Mouse (Mus musculus) forebrain, embryonic 10.5 days (tissue): ENCODE data around the gene 1700003F12Rik. TPM values are rescaled to one million over a fixed set of nuclear protein-coding genes. Genes with fewer than 3 reads are reported as not detected.

Experiments used
- DNase-seq: peaks from one replicate; pipeline ENCODE4 v3.0.0-alpha.2; 2017; ENCODE audit warnings: low spot score; ENCODE audit errors: extremely low spot score
- H3K27ac ChIP-seq: fragments of 300-500 bp; sonication (generic); 2 replicates; pipeline ENCODE4 v1.5.1; 2016; ENCODE audit warnings: mild to moderate bottlenecking
- H3K27me3 ChIP-seq: fragments of 300-500 bp; sonication (generic); 2 replicates; pipeline ENCODE4 v1.6.1; 2016; ENCODE audit warnings: mild to moderate bottlenecking; ENCODE audit not compliant: poor library complexity, severe bottlenecking
- H3K36me3 ChIP-seq: fragments of 300-500 bp; sonication (generic); replicated peaks from 2 replicates; pipeline ENCODE4 v1.6.1; 2016; ENCODE audit warnings: mild to moderate bottlenecking, moderate library complexity
- H3K4me1 ChIP-seq: fragments of 300-500 bp; sonication (generic); 2 replicates; pipeline ENCODE4 v1.6.1; 2016
- H3K4me3 ChIP-seq: fragments of 300-500 bp; sonication (generic); 2 replicates; pipeline ENCODE4 v1.5.1; 2016; ENCODE audit warnings: mild to moderate bottlenecking, moderate library complexity
- H3K9me3 ChIP-seq: fragments of 300-500 bp; sonication (generic); 2 replicates; pipeline ENCODE4 v1.6.1; 2016; ENCODE audit warnings: mild to moderate bottlenecking, moderate library complexity
- WGBS: fragments of 180-500 bp; shearing (Covaris S2); methylation state at CpG from one replicate; pipeline ENCODE4 v1.1.7; 2016; 5-methylcytosine and 5-hydroxymethylcytosine counted together
- polyA plus RNA-seq: library from polyadenylated mRNA; unstranded; fragments of >200 nt; fragmentation: Nextera tagmentation; extraction: Ambion mirVana; gene quantifications from 2 replicates; pipeline ENCODE4 v1.2.1, GENCODE M21; 2016

Gene 1700003F12Rik
- polyA plus RNA-seq, 1 experiment from 2014 or later: 4.2 TPM

DNA sequence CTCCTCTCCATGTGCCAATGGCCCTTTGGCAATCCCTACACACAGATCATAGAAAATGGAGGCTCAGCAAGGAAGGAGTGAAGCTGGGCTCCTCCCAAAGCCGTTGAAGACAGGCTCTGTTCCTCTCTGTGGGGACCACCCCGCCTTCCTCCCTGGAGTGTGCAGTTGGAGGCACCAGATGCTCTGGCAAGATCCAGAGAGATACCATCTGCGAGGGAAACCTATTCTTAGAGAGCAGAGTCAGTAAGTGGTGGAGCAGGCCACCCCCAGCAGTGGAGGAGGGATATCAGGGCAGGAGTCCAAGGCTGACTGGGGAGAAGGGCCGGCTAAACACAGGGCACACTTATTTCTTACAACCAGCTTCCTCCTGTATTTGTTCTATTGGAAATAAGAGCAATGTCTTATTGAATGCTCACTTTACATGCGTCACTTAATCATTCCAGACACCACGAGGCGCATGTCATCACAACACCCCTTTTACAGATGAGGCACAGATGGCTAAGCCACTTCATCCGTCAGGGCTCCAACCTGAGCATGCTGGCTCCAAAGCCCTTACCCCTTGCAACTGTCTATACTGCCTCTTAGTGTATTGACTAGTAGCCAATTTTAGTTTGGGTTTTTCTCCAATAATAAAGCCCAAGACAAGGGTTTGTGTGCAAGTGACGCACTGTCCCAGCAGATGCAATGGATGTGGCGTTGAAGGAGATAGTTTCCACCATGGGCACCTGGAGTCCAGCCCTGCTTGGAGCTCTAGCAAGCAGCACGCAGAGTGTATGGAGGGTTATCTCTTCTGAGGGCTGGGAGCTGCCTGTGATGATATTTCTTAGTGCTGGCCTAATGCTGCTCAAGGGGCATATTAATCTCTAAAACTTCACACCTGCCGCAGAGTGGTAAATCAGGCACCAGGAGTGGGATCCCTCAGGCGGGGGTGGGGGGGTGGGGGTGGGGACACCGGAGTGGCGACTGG lies 37.3 kb downstream of the 1700003F12Rik start:
- Histone ChIP-seq H3K9me3 (no peaks in the 10 kb centered on the region), H3K4me3 (no peak overlapping the region), H3K27me3 (no peaks in the 10 kb centered on the region), H3K27ac (peak overlapping the region; percentile 40; the same call in 1 of the 2 replicates), H3K4me1 (peaks cover 15% of the 10 kb centered on the region; the same call in 1 of the 2 replicates), H3K36me3 (no peaks in the 10 kb centered on the region; the same call in 1 of the 2 replicates)
- WGBS: 80% methylated on average over 15 of the region's 15 CpGs
- DNase-seq: no peak

DNA sequence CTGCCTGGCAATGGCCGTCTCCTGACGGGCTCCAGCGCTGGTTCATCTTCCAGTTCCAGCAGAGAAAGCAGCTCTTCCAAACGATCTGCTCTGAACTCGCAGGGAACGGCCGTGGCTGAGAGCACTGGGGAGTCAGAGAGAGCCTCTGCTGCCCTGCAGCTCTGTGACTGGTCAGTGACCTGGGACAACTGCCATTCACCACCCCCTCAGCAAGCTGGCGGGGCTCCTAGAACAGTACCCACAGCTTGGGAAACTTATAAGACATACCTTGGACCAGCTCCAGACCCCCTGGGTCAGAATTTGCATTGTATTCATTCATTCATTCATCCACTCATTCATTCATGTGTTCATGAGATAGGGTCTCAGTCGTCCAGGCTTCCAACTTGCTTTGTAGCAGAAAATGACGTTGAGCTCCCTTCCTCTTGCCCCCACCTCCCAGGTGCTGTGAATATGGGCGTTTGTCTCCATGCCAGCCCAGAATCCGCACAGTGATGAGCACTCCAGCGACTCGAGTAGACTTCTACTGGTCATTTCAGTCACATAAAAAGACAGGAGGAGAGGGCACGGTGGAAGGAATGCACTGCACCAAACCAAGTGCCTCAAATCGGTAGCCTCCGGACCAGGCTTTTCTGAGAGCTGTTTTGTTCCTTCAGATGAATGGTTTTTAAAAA lies 38.2 kb downstream of the 1700003F12Rik start:
- WGBS: 78% methylated on average over 17 of the region's 17 CpGs
- H3K27ac ChIP-seq: peak overlapping the region; percentile 40; the same call in 1 of the 2 replicates

DNA sequence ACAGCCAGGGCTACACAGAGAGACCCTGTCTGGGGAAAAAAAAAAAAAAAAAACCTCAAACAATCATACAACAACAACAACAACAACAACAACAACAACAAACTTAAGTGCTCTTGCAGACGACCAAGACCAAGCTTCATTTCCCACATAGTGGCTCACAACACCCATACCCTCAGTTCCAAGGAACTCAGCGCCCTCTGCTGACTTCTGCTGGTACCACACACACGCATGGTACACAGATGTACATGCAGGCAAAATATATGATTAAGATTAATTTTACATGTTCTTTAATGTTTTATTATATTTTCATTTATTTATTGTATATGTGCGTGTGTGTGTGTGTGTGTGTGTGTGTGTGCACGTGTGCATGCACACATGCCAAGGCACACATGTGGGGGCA lies 39.5 kb downstream of the 1700003F12Rik start:
- H3K4me3 ChIP-seq: no peak overlapping the region
- WGBS: 70% methylated on average over 5 of the region's 5 CpGs
- H3K36me3 ChIP-seq: no peaks in the 10 kb centered on the region; the same call in 1 of the 2 replicates
- H3K9me3 ChIP-seq: no peaks in the 10 kb centered on the region
- H3K27ac ChIP-seq: no peak overlapping the region
- peaks cover 15% of the 10 kb centered on the region; the same call in 1 of the 2 replicates for H3K4me1 ChIP-seq
- no peaks in the 10 kb centered on the region for H3K27me3 ChIP-seq
- DNase-seq: no peak

More for the DNA sequence above, 38.2 kb downstream of the 1700003F12Rik start:
- Histone ChIP-seq H3K36me3 (no peaks in the 10 kb centered on the region; the same call in 1 of the 2 replicates), H3K4me3 (no peak overlapping the region), H3K27me3 (no peaks in the 10 kb centered on the region), H3K9me3 (no peaks in the 10 kb centered on the region), H3K4me1 (peaks cover 15% of the 10 kb centered on the region; the same call in 1 of the 2 replicates)
- no peak for DNase-seq

DNA sequence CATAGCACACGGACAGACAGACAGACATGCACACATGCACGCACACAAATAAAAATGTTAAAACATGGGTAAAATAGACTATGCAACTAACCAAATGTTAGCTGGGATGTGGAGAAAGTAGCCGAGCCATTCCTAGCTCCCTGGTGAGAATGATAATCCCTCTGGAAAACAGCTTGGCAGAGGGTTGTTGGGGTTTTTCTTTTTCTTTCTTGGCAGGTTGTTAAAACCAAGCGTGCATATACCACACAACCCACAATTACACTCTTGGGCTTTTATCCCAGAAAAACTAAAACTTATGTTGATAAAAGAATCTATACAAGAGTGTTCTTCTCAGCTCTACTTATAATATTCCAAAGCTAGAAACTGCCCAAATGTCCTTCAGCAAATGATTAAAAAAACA lies 42.2 kb downstream of the 1700003F12Rik start:
- no peak for DNase-seq
- H3K4me3 ChIP-seq: no peak overlapping the region
- peaks cover 15% of the 10 kb centered on the region; the same call in 1 of the 2 replicates for H3K4me1 ChIP-seq
- no peaks in the 10 kb centered on the region for H3K27me3 ChIP-seq
- H3K36me3 ChIP-seq: peaks cover 3% of the 10 kb centered on the region; the same call in 1 of the 2 replicates
- WGBS: 81% methylated on average over 4 of the region's 4 CpGs
- no peaks in the 10 kb centered on the region; the same call in 1 of the 2 replicates for H3K9me3 ChIP-seq
- no peak overlapping the region for H3K27ac ChIP-seq

DNA sequence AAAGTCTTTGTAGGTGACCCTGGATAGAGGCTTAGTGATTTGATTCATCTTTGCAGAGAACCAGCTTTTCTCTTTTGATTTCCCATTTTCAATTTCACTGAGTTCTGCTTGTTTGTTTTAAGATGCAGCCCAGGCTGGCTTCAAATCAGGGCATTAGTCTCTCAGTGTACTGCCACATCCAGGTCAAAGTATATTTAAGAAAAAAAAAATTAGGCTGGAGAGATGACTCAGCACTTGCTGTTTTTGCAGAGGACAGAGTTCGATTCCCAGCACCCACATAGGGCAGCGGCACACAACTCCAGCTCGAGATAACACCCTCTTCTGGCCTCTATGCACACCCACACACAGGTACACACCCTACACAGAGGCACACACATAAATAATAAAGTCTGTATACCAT lies 44.4 kb downstream of the 1700003F12Rik start:
- WGBS: 86% methylated on average over 3 of the region's 3 CpGs
- Histone ChIP-seq H3K4me3 (no peak overlapping the region), H3K4me1 (no peaks in the 10 kb centered on the region), H3K27ac (no peak overlapping the region), H3K36me3 (peaks cover 3% of the 10 kb centered on the region; the same call in 1 of the 2 replicates), H3K27me3 (no peaks in the 10 kb centered on the region), H3K9me3 (no peaks in the 10 kb centered on the region; the same call in 1 of the 2 replicates)
- DNase-seq: no peak

DNA sequence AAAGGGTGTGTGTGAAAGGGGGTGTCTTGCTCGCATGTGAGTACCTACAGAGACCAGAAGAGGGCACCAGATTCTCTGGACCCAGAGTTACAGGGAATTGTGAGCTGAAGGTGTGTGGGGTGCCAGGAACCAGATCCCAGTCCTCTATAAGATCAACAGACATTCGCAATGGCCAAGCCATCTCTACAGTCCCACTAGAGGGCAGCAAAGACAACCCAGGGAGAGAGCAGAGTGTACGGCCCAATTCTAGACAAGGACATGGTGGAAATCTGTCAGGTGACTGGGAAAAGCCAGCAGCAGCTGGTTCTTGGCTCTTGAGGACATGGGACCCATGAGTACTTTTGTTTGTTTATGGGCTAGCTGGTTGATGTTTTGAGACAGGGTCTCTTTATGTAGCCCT lies 46.1 kb downstream of the 1700003F12Rik start:
- Histone ChIP-seq H3K9me3 (no peaks in the 10 kb centered on the region; the same call in 1 of the 2 replicates), H3K27ac (no peak overlapping the region), H3K36me3 (0 out of 2 replicates have a peak, but pooled peaks cover 3% of the 10 kb centered on the region), H3K27me3 (no peaks in the 10 kb centered on the region), H3K4me1 (no peaks in the 10 kb centered on the region), H3K4me3 (no peak overlapping the region)
- 75% methylated on average over 3 of the region's 3 CpGs for WGBS
- no peak for DNase-seq

DNA sequence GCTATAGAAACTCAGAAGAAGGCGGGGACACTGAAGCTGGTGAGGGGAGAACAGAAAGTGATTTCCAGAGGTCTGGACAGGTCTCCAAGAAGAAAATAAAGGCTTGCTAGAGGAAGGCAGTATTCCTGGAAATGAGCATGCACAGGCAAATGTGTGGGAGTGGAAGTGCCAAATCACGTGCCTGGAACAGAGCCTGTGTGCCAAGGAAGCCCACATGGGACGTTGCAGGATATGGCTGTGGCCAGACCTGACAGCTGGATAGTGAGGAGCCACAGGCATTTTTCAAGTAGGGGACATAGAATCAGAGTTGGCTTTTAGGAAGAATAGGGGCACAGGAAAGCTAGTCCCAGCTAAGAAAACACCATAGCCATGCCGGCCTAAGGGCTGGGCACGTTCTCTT lies 48.9 kb downstream of the 1700003F12Rik start:
- Histone ChIP-seq H3K27me3 (no peaks in the 10 kb centered on the region), H3K4me3 (no peak overlapping the region), H3K27ac (no peak overlapping the region), H3K9me3 (no peaks in the 10 kb centered on the region; the same call in 1 of the 2 replicates), H3K4me1 (no peaks in the 10 kb centered on the region), H3K36me3 (0 out of 2 replicates have a peak, but pooled peaks cover 3% of the 10 kb centered on the region)
- no peak for DNase-seq
- WGBS: 85% methylated on average over 5 of the region's 5 CpGs

DNA sequence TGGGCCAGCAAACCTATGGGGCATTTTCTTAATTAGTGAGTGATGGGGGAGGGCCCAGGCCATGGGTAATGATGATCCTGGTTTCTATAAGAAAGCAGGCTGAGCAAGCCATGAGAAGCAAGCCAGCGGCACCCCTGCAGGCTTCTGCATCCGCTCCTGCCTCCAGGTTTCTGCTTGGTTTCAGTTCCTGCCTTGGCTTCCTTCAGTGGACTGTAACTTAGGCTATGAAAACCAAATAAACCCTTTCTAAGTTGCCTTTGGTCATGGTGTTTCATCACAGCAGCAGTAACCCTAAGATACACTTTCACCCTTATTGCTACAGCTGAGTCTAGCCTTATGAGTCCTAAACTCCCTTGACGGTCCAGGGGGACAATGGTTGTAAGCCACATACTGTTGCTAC lies 50.5 kb downstream of the 1700003F12Rik start:
- 85% methylated on average over 3 of the region's 3 CpGs for WGBS
- no peaks in the 10 kb centered on the region for H3K4me1 ChIP-seq
- 0 out of 2 replicates have a peak, but pooled peaks cover 3% of the 10 kb centered on the region for H3K36me3 ChIP-seq
- H3K27me3 ChIP-seq: no peaks in the 10 kb centered on the region
- no peak overlapping the region for H3K27ac ChIP-seq
- H3K4me3 ChIP-seq: no peak overlapping the region
- no peak for DNase-seq
- H3K9me3 ChIP-seq: no peaks in the 10 kb centered on the region; the same call in 1 of the 2 replicates

Other genes starting within 250 kb of the 1700003F12Rik start
- not detected in 2 replicates for gene Bpifb9b, start 239.9 kb upstream of the 1700003F12Rik start, polyA plus RNA-seq
- gene Cdk5rap1, start 174.1 kb upstream of the 1700003F12Rik start, polyA plus RNA-seq: 13.0 and 14.9 TPM in 2 replicates
- 2.5 TPM in 2 replicates for gene Snta1, start 139.0 kb upstream of the 1700003F12Rik start, polyA plus RNA-seq
- gene Cbfa2t2, start 110.6 kb upstream of the 1700003F12Rik start, polyA plus RNA-seq: 57.4 and 59.3 TPM in 2 replicates
- 0.43 and 0.55 TPM in 2 replicates for gene Actl10, start 4.7 kb downstream of the 1700003F12Rik start, polyA plus RNA-seq
- 3.6 and 3.9 TPM in 2 replicates for gene Necab3, start 11.8 kb downstream of the 1700003F12Rik start, polyA plus RNA-seq
- gene E2f1, start 22.8 kb downstream of the 1700003F12Rik start, polyA plus RNA-seq: 27.8 and 28.6 TPM in 2 replicates
- 9.3 and 12.4 TPM in 2 replicates for gene Pxmp4, start 56.6 kb downstream of the 1700003F12Rik start, polyA plus RNA-seq
- gene Zfp341, start 66.2 kb downstream of the 1700003F12Rik start, polyA plus RNA-seq: 0.93 and 1.2 TPM in 2 replicates
- 0.34 and 0.53 TPM in 2 replicates for gene 4930519P11Rik, start 66.4 kb downstream of the 1700003F12Rik start, polyA plus RNA-seq
- 12.9 and 13.4 TPM in 2 replicates for gene Chmp4b, start 104.6 kb downstream of the 1700003F12Rik start, polyA plus RNA-seq
- not detected in 2 replicates for gene Gm14214, start 222.9 kb downstream of the 1700003F12Rik start, polyA plus RNA-seq
- gene Raly, start 244.0 kb downstream of the 1700003F12Rik start, polyA plus RNA-seq: 45.6 and 56.1 TPM in 2 replicates
- 1.3 and 2.0 TPM in 2 replicates for gene a, start 244.3 kb downstream of the 1700003F12Rik start, polyA plus RNA-seq